Mouse (Mus musculus) C2C12 (cell line): ENCODE results near the gene Gm21488. TPM values are rescaled to one million over a fixed set of nuclear protein-coding genes. Genes with fewer than 3 reads are reported as not detected.
"Not testable (repeated sequence)": the region's sequence is repeated elsewhere in the genome, so short reads cannot be mapped to it uniquely, and the experiment has no call there.

Experiments
- H3K27me3 ChIP-seq: one replicate; pipeline ENCODE4 v1.6.1; 2011; ENCODE audit not compliant: control insufficient read depth, insufficient read depth, insufficient read length
- H3K36me3 ChIP-seq: one replicate; pipeline ENCODE4 v1.6.1; 2011; ENCODE audit not compliant: control insufficient read depth, insufficient read depth
- H3K4me3 ChIP-seq: one replicate; pipeline ENCODE4 v1.5.1; 2011; ENCODE audit warnings: mild to moderate bottlenecking, control low read depth; ENCODE audit not compliant: poor library complexity, insufficient read depth, severe bottlenecking
- H3K79me2 ChIP-seq: one replicate; pipeline ENCODE4 v1.6.1; 2011; ENCODE audit not compliant: control insufficient read depth, insufficient read depth
- H3K79me3 ChIP-seq: one replicate; pipeline ENCODE4 v1.6.1; 2011; ENCODE audit warnings: low read depth, control low read depth
- H3ac ChIP-seq: one replicate; pipeline ENCODE3; 2011; ENCODE audit warnings: low read depth; ENCODE audit not compliant: control insufficient read depth, insufficient read length
- long read RNA-seq, 2 experiments: library from polyadenylated mRNA; unstranded; transcript quantifications; one replicate each; pipeline ENCODE4 v2.0.0; 2019 to 2020
- polyA plus RNA-seq: library from polyadenylated mRNA; unstranded; fragments of >200 nt; fragmentation: generic; extraction: Trizol; gene quantifications from one replicate; pipeline ENCODE4 v1.2.1, GENCODE M21; 2012; ENCODE audit warnings: missing spikeins

The Gm21488 gene
- polyA plus RNA-seq, result not detected
- long read RNA-seq, experiment 1, result 0 reads
- long read RNA-seq, experiment 2, result 0 reads

DNA sequence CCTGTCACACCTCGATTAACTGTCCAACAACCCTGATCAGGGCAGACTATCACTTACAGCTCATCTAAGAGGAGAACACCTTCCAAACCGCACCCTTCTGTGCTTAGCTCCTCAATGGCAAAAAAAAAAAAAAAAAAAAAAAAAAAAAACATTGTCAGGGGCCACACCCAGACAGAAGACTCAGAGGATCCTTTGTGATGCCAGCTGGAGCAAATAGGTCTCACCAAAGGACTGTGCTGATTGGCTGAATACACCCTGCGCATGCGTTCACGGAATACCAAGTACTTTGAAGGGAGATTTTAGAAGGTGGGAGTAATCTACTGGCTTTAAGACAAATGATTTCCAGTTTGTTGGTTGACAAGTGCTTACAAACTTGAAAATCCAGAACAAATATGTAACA, at the start of gene Gm21488:
Gene Gm21488, minus strand, starts transcription at position 101 of the 400 bp plus-strand sequence.
- H3K79me2 ChIP-seq, H3K36me3 ChIP-seq, H3K27me3 ChIP-seq, H3ac ChIP-seq, H3K4me3 ChIP-seq, H3K79me3 ChIP-seq: not testable (repeated sequence)
